13 mouse cellular contexts compared by ENCODE assay signal in genomic region chr16:35109156-35109555, GRCm38 (mm10). TPM values are rescaled to one million over a fixed set of nuclear protein-coding genes. Genes with fewer than 3 reads are reported as not detected.
DNase-seq lines count a peak whose midpoint lies in the region; ATAC-seq and TF ChIP-seq lines count a peak whose summit lies in the region.
"Had no signal": no experiment of that assay in that cellular context is flagged by ENCODE, and none has a peak within 500 bp of the region (broad histone marks: within the 10 kb centered on the region; RNA-seq: fewer than 3 reads in every experiment).

No protein-coding gene starts in this region.

- H3K9ac ChIP-seq in heart, embryonic 11.5 days (ENCODE audit: low read depth, low read length): no peak overlapping the region
- no peak overlapping the region for H3K9ac ChIP-seq in limb, embryonic 13.5 days
- H3K9ac ChIP-seq: hindbrain, embryonic 14.5 days had no signal

- H3K4me2 ChIP-seq in heart, embryonic 11.5 days: peak overlapping the region; percentile 27; the same call in 1 of the 2 replicates
- H3K4me2 ChIP-seq in limb, embryonic 13.5 days (replicated peaks): 0 out of 2 replicates have a peak overlapping the region, but pooled peaks have one; percentile 11
- H3K4me2 ChIP-seq: hindbrain, embryonic 14.5 days had no signal

- 0 out of 2 replicates have a peak, but pooled peaks cover 4% of the 10 kb centered on the region for H3K36me3 ChIP-seq in heart, embryonic 11.5 days (ENCODE audit: control insufficient read depth, insufficient read depth, low read length)
- H3K36me3 ChIP-seq in limb, embryonic 13.5 days: 0 out of 2 replicates have a peak, but pooled peaks cover 4% of the 10 kb centered on the region
- no peaks in the 10 kb centered on the region for H3K36me3 ChIP-seq in thymus, adult 2 months (ENCODE audit: control insufficient read depth, insufficient read depth, low read length)

- no peak overlapping the region for H3K4me3 ChIP-seq in heart, embryonic 11.5 days (ENCODE audit: low read depth, low read length)
- H3K4me3 ChIP-seq in limb, embryonic 13.5 days: no peak overlapping the region
- H3K4me3 ChIP-seq in thymus, adult 2 months (ENCODE audit: control insufficient read depth, insufficient read depth, low read length): no peak overlapping the region

- no peak overlapping the region for H3K27ac ChIP-seq in heart, embryonic 11.5 days (ENCODE audit: low read depth, low read length)
- H3K27ac ChIP-seq in limb, embryonic 13.5 days: peak overlapping the region; percentile 71; the same call in 1 of the 2 replicates
- no peak overlapping the region for H3K27ac ChIP-seq in thymus, adult 2 months (ENCODE audit: control insufficient read depth, insufficient read depth, low read length)
- H3K27ac ChIP-seq: hindbrain, embryonic 14.5 days; macrophage had no signal

- no peak for TF ChIP-seq POLR2A in thymus, adult 2 months (IDR thresholded peaks at IDR 0.05; ENCODE audit: control insufficient read depth, extremely low read depth, insufficient read depth, low read length, poor library complexity)

- no peak for DNase-seq in heart, postnatal 14 days
- DNase-seq in left cerebral cortex, postnatal 4 days: peak; percentile 22
- no peak for DNase-seq in left cerebral cortex, postnatal 25 days (ENCODE audit: low spot score in 2 of 2)
- DNase-seq in embryo, embryonic 11 days: peak; percentile 26
- no peak for DNase-seq in right cerebral cortex, postnatal 14 days
- DNase-seq in thymus, adult 2 months: no peak
- DNase-seq: adrenal gland, adult 2 months; thymus, postnatal 36 days had no signal

- H3K27me3 ChIP-seq in heart, embryonic 11.5 days (ENCODE audit: control insufficient read depth, insufficient read depth, low read length): no peaks in the 10 kb centered on the region
- no peaks in the 10 kb centered on the region for H3K27me3 ChIP-seq in limb, embryonic 13.5 days
- no peaks in the 10 kb centered on the region for H3K27me3 ChIP-seq in thymus, adult 2 months (ENCODE audit: control insufficient read depth, insufficient read depth, low read length)

- ATAC-seq in heart, embryonic 11.5 days (replicated peaks; ENCODE audit: insufficient number of reproducible peaks, low FRiP score, low TSS enrichment): no peak
- peak; percentile 29; the same call in 1 of the 2 replicates for ATAC-seq in limb, embryonic 13.5 days (ENCODE audit: low FRiP score, low read depth)

- WGBS in heart, embryonic 11.5 days (ENCODE audit: insufficient replicate concordance): 49% methylated on average over 8 of the region's 8 CpGs
- WGBS in limb, embryonic 13.5 days: 28% methylated on average over 8 of the region's 8 CpGs
- WGBS in thymus, adult 2 months: 91% methylated on average over 8 of the region's 8 CpGs

- H3K9me3 ChIP-seq in heart, embryonic 11.5 days (replicated peaks; ENCODE audit: control insufficient read depth, low read length): no peaks in the 10 kb centered on the region
- H3K9me3 ChIP-seq in limb, embryonic 13.5 days: no peaks in the 10 kb centered on the region

- peaks cover 18% of the 10 kb centered on the region for H3K4me1 ChIP-seq in heart, embryonic 11.5 days (ENCODE audit: control insufficient read depth, insufficient read depth, low read length)
- peaks cover 53% of the 10 kb centered on the region for H3K4me1 ChIP-seq in limb, embryonic 13.5 days
- H3K4me1 ChIP-seq in thymus, adult 2 months (replicated peaks; ENCODE audit: control insufficient read depth, insufficient read depth, low read length): no peaks in the 10 kb centered on the region

- intact Hi-C loops in heart, postnatal 14 days (cut with DNase I): loop anchor here (5.0 kb wide), 1 partner anchor 52 kb away; no protein-coding TSS in a partner anchor
- intact Hi-C loops in left cerebral cortex, postnatal 4 days (cut with DNase I): no loop called here
- intact Hi-C loops in left cerebral cortex, postnatal 25 days (cut with DNase I): no loop called here

- TF ChIP-seq CTCF in thymus, adult 2 months (IDR thresholded peaks at IDR 0.05; ENCODE audit: borderline replicate concordance, control insufficient read depth, extremely low read depth, insufficient read depth, low read length, poor library complexity): no peak

RNA-seq across cellular contexts. Expression of gene Adcy5, which starts 45.5 kb away (rescaled TPM):
- polyA plus RNA-seq in heart, embryonic 11.5 days (2014; fragmentation: Nextera tagmentation; extraction: Ambion mirVana): 5.6 and 6.0 TPM in 2 replicates
- total RNA-seq in heart, postnatal 14 days (2021): 10 to 100 TPM; 50.4 to 50.9 TPM
- 10 to 100 TPM; 82.1 to 83.3 TPM for total RNA-seq in left cerebral cortex, postnatal 4 days (2021)
- total RNA-seq in left cerebral cortex, postnatal 25 days (2021): 100 to 1,000 TPM in 1 of 2 experiments, 10 to 100 TPM in 1; 96.4 to 179 TPM
- 2.3 and 2.6 TPM in 2 replicates for polyA plus RNA-seq in limb, embryonic 13.5 days (2015; fragmentation: Nextera tagmentation; extraction: Ambion mirVana)
- 4.8 and 6.8 TPM in 2 replicates for polyA plus RNA-seq in thymus, adult 2 months (2012; rRNA removed)
- total RNA-seq: monocyte, adult 5-6 weeks had no signal

Comparison
In these comparisons a context has a peak if more than half of its experiments do, and no peak if none do; other contexts are left out.
1. DNase-seq: peak in left cerebral cortex, postnatal 4 days (single experiment) and embryo, embryonic 11 days (single experiment); none in heart, postnatal 14 days (0 of 2), left cerebral cortex, postnatal 25 days (0 of 2), right cerebral cortex, postnatal 14 days (single experiment) and thymus, adult 2 months (single experiment).